ENCODE assay signal across 8 mouse cellular contexts in the genomic region with DNA sequence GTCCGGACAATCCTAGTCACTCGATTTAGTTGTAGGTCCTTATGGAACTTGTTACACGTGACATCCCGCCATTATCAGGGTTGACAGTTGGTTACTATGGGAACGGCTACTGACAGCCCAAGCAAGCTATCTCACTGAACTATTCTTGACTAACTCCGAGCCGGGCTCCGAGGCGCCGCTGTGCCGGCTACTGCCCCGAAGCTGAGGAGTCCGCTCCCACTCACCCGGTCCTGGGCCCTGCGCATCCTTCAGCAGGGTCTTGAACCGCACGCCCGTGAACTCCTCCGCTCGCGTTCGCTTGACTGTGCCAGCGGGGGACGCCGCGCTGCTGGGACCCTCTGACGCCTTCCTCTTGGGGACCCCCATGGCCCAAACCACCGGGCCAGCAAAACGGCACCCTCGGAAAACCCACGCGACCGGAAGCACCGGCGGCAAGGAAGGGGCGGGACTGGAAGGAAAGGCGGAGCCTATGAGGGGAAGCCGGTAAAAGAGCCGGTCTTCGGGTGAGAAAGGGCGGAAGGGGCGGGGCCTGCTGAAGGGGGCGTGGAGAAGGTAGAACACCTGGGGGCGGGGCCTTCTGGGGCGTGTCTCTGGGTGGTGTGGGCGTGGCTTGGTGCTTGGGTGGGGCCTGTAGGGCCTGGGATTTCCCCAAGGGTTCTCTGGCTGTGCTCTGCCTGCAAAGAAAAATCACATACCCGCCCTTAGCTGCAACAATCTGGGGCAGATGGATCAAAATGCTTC. TPM values are rescaled to one million over a fixed set of nuclear protein-coding genes. Genes with fewer than 3 reads are reported as not detected.
A peak's percentile ranks its signal among the peaks of the same experiment; 100 is the strongest.
DNase-seq lines count a peak whose midpoint lies in the region; ATAC-seq and TF ChIP-seq lines count a peak whose summit lies in the region.

A gene (minus strand): TSS at position 439 of the 741 bp plus-strand sequence.

- H3K9ac ChIP-seq in hindbrain, postnatal 0 days (replicated peaks; ENCODE audit: low read length) = peak within 1 kb of the TSS; percentile 53

- peak within 1 kb of the TSS; percentile 66 for H3K27ac ChIP-seq in hindbrain, postnatal 0 days
- peak within 1 kb of the TSS; percentile 84 for H3K27ac ChIP-seq in left cerebral cortex, adult 2 months

- peak within 1 kb of the TSS; percentile 87 for H3K4me2 ChIP-seq in hindbrain, postnatal 0 days (ENCODE audit: low read depth, low read length)

- peak; percentile 98 for ATAC-seq in hindbrain, postnatal 0 days
- peak; percentile 97 for ATAC-seq in megakaryocyte, adult 5-6 weeks (ENCODE audit: poor library complexity, severe bottlenecking)

- no peaks in the 10 kb centered on the region for H3K27me3 ChIP-seq in hindbrain, postnatal 0 days (ENCODE audit: insufficient read depth, low read length)

- intact Hi-C loops in left cerebral cortex, adult 2 months (cut with DNase I) = no loop called here

- WGBS in hindbrain, postnatal 0 days = under 1% methylated on average over 47 of the region's 47 CpGs

- no peak for TF ChIP-seq CTCF in hindbrain, postnatal 0 days (IDR thresholded peaks at IDR 0.05; ENCODE audit: low read depth)
- no peak for TF ChIP-seq CTCF in left cerebral cortex, adult 2 months (IDR thresholded peaks at IDR 0.05)

- H3K36me3 ChIP-seq in hindbrain, postnatal 0 days (ENCODE audit: insufficient read depth, low read length) = peaks cover 5% of the 10 kb centered on the region; the same call in 1 of the 2 replicates

- peak within 1 kb of the TSS; percentile 82 for H3K4me3 ChIP-seq in hindbrain, postnatal 0 days (ENCODE audit: low read length)
- peak within 1 kb of the TSS; percentile 90 for H3K4me3 ChIP-seq in left cerebral cortex, adult 2 months

- peak; percentile 84 for DNase-seq in WW6 (ENCODE audit: low read depth, low spot score)
- peak; percentile 94 to 97 for DNase-seq in cerebellum, postnatal 4 days (ENCODE audit: low spot score in 2 of 2)
- peak; percentile 100 for DNase-seq in gastrocnemius, adult 18-20 months (ENCODE audit: low spot score)
- peak; percentile 97 for DNase-seq in hindbrain, postnatal 0 days (ENCODE audit: low spot score)
- peak; percentile 97 to 98 for DNase-seq in left cerebral cortex, adult 2 months (ENCODE audit: extremely low spot score in 1 of 2, low spot score in 2 of 2)
- DNase-seq in right cerebral cortex, adult 2 months (ENCODE audit: low spot score in 2 of 2) = peak; percentile 98
- DNase-seq in urinary bladder, postnatal 14 days (ENCODE audit: low spot score) = peak; percentile 100

- H3K4me1 ChIP-seq in hindbrain, postnatal 0 days (ENCODE audit: insufficient read depth, low read length) = 0 out of 2 replicates have a peak, but pooled peaks cover 4% of the 10 kb centered on the region

- no peaks in the 10 kb centered on the region for H3K9me3 ChIP-seq in hindbrain, postnatal 0 days (ENCODE audit: low read length)

RNA-seq across cellular contexts. Expression of the gene that starts here (rescaled TPM):
- total RNA-seq in gastrocnemius, adult 18-20 months (2021) = 1 to 10 TPM; 5.1 to 5.2 TPM
- 14.5 and 17.6 TPM in 2 replicates for total RNA-seq in hindbrain, postnatal 0 days (2014; rRNA removed)
- polyA plus RNA-seq in hindbrain, postnatal 0 days (2015; fragmentation: Nextera tagmentation; extraction: Ambion mirVana) = 4.0 and 4.5 TPM in 2 replicates
- total RNA-seq in left cerebral cortex, adult 2 months (2021) = 10 to 100 TPM; 15.8 to 21.3 TPM
- total RNA-seq in megakaryocyte, adult 5-6 weeks (2015) = 3.6 and 5.9 TPM in 2 replicates
- total RNA-seq in megakaryocyte, adult 5-6 weeks (2017) = 3.6 and 5.0 TPM in 2 replicates

Comparison
In these comparisons a context has a peak if more than half of its experiments do, and no peak if none do; other contexts are left out.
1. Peak in every context shown above with its lines: DNase-seq, ATAC-seq, H3K4me3 ChIP-seq and H3K27ac ChIP-seq.